Mouse (Mus musculus): ENCODE data around the gene Mymk.

Gene Mymk

GRCm38 (mm10) chr2:27028437-27029015 is 43.5 kb downstream of the Mymk start:
- DNase-seq: no peak

- peak; percentile 86 for DNase-seq
Measured at GRCm38 (mm10) chr2:27027618-27028436, 44.2 kb downstream of the Mymk start, which contains the start of gene Slc2a6. Gene Slc2a6 (minus strand): TSS chr2:27027998.

GRCm38 (mm10) chr2:27026857-27027617 is 44.9 kb downstream of the Mymk start:
- no peak for DNase-seq

- no peak for DNase-seq
Measured at GRCm38 (mm10) chr2:27026332-27026731, 45.6 kb downstream of the Mymk start.

GRCm38 (mm10) chr2:27025545-27025944 is 46.4 kb downstream of the Mymk start:
- DNase-seq: no peak

- no peak for DNase-seq
Measured at GRCm38 (mm10) chr2:27024136-27024535, 47.8 kb downstream of the Mymk start.

- DNase-seq: no peak
Measured at GRCm38 (mm10) chr2:27022612-27023011, 49.4 kb downstream of the Mymk start.

GRCm38 (mm10) chr2:27021103-27021502 is 50.9 kb downstream of the Mymk start:
- DNase-seq: no peak

GRCm38 (mm10) chr2:27019530-27019929 is 52.4 kb downstream of the Mymk start:
- DNase-seq: no peak

GRCm38 (mm10) chr2:27017802-27018201 is 54.2 kb downstream of the Mymk start:
- DNase-seq: peak; percentile 82

All from right cerebral cortex, postnatal 4 days (tissue).